Mouse (Mus musculus) skeletal muscle tissue, adult 2 months (tissue): Measurements from ENCODE around the gene Tomm34.
A peak's percentile ranks its signal among the peaks of the same experiment; 100 is the strongest.

ENCODE experiments used
- DNase-seq: peaks from one replicate; pipeline ENCODE4 v3.0.0-alpha.2; 2012; ENCODE audit warnings: low read depth, low spot score

Gene Tomm34

DNA sequence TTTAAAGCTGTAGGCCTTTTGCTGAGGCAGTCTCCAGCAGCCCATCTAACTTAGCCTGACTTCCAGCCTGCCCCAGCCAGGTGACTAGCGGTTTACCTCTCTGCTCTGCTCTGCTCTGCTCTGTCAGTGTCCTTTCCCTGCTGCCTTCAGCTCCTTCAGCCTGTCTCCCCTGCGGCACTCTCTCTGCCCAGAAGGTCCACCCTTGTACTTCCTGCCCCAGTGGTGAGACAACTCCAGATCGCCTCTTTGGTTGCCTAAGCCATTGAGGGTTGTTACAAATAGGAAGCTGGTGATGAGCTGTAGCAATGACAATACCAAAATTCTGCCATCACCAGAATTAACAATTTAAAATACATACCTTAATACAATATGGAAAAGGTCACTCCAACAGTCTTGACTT is 60.0 kb downstream of the Tomm34 start:
- no peak for DNase-seq

DNA sequence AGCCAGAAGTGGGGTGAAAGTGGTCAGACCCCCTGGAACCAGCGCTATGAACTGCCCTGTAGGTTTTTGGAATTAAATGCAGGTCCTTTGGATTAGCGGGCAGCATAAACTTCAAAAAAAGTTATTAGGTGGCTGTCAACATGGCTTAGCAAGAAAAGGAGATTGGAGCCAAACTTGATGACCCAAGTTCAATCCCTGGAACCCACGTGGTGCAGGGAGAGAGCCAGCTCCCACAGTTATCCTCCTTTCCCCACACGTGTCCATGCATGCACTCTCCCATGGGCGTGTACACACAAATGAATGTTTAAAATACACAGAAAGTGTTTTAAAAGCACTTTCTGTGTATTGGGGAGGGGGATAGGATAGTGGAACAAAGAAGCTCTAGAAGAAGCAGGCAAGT is 60.5 kb downstream of the Tomm34 start:
- DNase-seq = no peak

DNA sequence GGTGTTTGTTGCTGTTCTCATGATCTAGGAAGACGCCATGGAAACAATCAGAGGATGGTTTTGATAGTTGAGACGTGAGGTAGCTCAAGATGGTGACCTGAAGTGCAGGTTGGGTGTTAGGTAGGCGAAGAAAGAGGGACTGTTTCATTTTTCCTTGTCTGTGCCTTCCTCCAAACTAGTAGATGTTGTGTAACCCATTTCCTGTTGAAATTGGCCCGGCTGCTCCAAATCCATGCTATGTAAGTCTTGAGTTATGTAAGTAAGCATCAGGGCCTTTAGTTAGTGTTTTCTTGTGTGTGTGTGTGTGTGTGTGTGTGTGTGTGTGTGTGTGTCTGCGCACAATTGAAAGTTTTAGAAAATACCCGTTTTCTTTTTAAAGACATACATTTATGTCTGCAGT is 61.7 kb downstream of the Tomm34 start:
- DNase-seq = peak; percentile 43

GRCm38 (mm10) chr2:164007987-164008545 is 62.9 kb downstream of the Tomm34 start:
- DNase-seq = no peak

DNA sequence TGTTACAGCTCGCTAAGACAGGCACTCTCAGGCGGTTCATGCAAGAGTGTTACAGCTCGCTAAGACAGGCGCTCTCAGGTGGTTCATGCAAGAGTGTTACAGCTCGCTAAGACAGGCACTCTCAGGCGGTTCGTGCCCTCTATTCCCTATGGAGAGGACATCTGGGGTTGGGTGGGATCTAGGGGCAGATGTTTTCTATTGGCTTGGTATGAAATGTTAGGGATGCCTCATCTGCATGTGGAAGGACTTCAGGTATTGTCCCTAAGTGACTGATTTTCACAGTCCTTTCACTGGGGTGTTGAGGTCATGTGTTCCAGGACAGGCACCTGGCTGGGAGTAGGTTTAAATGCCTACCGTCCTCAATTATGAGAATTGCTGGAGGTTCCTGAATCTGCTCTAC is 63.4 kb downstream of the Tomm34 start:
- no peak for DNase-seq

DNA sequence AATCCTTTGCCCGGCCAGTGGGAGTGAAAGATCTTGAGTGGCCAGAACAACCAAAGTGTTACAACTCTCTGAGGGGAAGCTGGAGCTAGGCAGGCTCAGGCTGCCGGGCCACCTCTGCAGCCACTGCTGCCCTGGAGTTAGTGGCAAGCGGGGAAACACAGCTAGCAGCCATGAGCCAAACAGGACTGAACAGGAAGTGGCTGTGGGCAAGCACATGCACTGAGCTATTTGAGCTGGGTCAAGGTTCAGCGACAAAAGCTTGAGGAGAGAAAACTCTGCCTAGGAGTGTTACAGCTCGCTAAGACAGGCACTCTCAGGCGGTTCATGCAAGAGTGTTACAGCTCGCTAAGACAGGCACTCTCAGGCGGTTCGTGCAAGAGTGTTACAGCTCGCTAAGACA is 64.0 kb downstream of the Tomm34 start:
- DNase-seq = no peak

DNA sequence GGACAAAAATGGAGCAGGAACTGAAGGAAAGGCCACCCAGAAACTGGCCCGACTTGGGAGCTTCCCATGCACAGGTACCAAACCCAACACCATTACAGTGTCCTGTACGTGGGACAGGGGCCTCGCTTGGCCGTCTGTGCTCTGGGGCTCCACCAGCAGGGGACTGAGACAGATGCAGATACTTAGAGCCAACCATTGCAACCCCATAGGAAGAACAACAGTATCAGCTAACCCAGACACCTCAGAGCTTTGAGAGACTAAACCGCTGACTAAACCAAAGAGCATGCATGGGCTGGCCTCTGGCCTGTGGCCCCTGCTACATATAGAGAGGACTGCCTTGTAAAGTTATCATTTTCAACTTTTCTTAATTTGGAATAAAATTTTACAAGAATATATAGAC is 66.5 kb downstream of the Tomm34 start:
- DNase-seq = no peak
